Mouse (Mus musculus) adrenal gland, adult 8-10 months (tissue): ENCODE results near the gene Tada1. TPM values are rescaled to one million over a fixed set of nuclear protein-coding genes. Genes with fewer than 3 reads are reported as not detected.

Experiments
- DNase-seq: peaks from one replicate; pipeline ENCODE4 v3.0.0; 2022
- total RNA-seq, 4 experiments: library from RNA; stranded (reverse); gene quantifications; 2 replicates each; pipeline ENCODE4 v1.2.4; 2022

The Tada1 gene
- total RNA-seq, 4 experiments from 2014 or later: 20.6 to 26.8 (median 22.8) TPM

DNA sequence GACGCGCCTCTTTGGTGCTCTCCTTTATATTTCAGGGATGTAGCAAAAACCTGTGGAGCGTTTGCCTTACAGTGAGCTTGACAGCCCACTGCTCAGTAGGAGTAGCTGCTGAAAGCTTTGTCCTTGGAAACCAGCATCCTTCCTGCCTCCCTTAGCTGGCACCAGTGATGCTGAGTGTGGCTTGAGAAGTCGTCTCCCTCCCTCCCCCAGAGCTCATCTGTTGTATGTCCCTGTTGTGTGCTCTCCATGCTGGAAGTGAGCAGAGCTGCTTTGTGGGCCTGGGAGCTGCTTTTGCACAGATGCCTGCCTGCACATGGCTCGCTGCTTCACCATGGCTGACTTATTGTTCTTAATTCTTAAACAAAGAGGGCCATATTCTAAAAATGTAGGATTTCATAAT lies 6.5 kb downstream of the Tada1 start:
- DNase-seq: no peak

DNA sequence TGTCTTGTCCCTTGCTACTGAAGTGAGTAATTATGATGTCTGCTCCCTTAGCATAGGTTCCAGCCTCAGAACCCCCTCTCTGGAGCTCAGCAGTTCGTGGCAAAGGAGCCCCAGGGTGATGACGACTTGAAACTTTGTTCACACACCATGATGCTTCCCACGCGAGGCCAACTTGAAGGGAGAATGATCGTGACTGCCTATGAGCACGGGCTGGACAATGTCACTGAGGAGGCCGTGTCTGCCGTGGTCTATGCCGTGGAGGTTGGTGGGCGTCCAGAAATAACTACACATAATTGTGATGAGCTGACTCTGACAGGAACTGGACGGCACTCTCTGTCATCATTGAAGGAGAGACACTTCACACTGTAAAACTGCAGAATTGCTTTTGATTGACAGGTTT lies 9.6 kb downstream of the Tada1 start:
- DNase-seq: no peak

DNA sequence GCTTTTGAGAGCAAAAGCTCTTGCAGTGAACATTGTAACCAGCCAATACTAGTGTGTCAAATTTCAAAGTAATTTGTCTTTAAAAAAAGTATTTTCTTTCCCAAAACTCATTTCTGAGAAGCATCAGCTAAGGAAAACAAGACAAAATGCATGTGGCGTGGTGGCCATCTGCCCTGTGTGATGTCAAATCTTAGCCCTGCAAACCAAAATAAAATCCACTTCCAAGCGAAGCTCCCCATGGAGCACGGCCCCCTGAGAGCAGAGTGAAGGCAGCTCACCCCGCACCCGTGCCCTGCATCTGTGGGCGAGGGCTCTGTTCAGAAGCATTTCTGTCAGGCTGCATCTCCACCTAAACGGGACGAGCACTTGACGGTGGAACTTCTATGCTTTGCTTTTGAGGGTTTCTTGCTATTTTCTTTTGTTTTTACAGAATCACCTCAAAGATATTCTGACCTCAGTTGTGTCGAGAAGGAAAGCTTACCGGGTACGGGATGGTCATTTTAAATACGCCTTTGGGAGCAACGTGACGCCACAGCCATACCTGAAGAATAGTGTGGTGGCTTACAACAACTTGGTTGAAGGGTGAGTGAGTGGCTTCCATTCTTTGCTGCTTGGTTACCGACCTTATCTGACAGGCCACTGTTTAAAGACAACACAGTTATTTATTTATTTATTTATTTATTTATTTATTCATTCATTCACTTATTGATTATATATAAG lies 10.7 kb downstream of the Tada1 start:
- DNase-seq: no peak

DNA sequence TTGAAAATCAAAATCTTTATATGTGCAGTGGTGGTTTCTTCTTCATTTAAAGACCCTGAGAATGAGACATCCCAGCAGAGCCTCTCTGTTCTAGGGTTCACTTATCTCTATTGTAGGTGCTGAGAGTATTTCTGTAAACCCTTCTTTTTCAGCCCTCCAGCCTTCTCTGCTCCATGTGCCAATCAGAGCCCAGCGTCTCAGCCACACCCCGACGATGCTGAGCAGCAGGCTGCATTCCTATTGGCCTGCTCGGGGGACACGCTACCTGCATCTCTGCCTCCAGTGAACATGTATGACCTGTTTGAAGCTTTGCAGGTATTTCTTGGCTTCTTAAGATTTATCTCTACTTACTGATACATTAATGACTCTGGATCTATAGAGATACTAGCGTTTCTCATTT lies 12.8 kb downstream of the Tada1 start:
- DNase-seq: no peak

DNA sequence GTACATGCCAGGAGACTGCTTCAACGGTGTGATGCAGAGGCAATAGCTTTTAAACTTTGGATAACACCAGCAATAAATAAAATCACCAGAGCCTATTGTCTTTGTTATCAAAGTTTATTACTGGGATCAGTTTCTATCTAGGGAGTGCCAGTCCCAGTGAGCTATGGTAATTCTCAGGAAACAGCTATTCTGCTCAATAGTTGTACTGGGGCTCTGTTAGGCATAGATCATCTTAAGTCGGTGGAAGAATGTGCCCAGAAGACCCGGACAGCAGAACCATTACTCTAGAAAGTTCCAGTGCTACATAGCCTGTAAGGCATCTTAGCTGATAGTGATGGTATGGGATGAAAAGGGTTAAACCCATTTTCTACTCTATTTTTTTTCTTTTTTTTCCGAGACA lies 15.9 kb downstream of the Tada1 start:
- no peak for DNase-seq

DNA sequence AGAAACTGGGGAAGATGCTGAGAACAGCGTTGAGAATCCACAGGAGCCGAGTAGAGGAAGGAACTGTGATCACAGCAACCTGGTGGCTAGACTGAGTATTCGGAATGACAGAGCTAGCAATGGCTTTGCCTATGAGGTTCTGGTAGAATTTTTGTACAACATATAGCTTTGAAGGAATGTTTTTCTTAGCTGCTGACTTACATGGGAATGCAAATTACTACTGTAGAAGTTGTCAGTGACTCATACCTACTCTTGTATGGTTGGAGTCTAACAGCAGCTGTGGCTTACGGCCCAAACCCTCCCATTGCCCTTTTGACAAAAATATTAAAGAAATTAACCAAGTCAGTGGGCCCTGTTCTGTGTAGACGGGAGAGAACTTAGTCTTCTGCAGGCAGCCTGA lies 16.8 kb downstream of the Tada1 start:
- DNase-seq: no peak

DNA sequence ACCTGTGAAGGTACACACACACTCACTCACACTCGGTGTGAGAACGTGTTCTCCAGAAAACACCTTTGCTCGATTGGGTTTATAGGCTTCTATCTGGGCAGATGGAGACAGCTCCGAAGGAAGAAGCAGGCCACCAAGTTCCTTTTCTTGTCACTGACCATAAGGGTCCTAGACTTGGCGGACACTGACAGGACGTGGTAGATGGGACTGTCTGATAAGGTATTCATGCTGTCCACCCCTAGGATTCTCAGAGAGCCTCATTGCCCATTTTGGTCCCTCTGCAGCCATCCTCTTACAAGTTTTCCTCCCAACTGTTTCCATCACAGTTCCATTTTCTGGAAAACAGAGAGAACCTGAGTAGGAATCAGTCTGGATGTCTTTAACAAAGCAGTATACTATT lies 17.5 kb downstream of the Tada1 start:
- DNase-seq: no peak

DNA sequence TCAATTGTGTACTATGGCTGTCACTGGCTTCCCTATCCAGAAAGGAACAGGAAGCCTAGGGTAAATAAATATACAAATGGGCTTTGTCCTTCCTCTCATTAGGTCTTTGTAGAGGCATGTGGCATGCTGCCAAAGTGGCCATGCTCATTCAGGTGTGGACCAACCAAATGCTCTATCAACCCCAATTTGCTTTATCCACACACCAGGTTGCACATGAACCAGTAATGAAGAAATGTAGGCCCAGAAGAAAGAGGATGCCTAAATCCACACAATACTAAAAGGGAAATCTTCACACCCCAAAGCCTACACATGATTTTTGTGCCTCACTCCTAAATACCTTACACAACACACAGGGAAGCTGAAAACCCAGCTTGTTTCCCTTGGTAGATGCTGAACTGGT lies 22.6 kb downstream of the Tada1 start:
- no peak for DNase-seq

DNA sequence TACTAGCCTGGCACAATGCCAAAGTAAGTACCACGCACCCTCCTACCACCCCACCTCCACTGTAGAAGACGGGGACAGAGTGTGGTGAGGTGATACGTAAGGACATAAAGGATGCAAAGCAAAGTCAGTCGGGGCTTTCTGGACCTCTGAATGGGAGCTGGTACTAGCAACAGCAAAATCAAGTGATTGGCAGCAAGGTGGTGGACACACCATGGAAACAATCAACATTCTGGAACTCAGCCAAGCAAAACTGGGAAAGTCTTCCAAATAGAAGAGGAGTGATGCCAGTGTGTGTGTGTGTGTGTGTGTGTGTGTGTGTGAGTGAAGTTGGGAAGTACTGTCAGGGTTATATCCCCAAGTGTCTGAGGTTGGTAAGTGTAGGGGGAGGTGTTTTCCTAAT lies 23.1 kb downstream of the Tada1 start:
- DNase-seq: no peak

DNA sequence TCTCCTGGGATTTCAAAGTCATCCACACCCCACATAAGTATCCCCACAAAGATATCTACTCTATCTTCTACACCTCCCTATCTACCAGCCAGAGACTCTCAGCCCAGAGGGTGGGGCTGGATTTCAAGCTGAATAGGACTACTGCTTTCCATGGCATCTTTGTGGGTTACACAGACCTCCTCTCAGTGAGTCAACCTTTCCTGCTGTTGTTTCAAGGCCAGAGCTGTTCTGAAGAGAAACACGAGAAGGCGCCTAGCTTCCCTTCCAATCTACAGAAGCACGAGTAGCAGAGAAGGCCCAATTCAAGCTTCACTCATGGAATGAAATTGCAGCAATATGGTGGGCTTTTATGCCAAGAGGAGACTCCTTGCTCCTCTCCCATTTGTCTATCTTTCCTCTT lies 24.9 kb downstream of the Tada1 start:
- peak; percentile 47 for DNase-seq

DNA sequence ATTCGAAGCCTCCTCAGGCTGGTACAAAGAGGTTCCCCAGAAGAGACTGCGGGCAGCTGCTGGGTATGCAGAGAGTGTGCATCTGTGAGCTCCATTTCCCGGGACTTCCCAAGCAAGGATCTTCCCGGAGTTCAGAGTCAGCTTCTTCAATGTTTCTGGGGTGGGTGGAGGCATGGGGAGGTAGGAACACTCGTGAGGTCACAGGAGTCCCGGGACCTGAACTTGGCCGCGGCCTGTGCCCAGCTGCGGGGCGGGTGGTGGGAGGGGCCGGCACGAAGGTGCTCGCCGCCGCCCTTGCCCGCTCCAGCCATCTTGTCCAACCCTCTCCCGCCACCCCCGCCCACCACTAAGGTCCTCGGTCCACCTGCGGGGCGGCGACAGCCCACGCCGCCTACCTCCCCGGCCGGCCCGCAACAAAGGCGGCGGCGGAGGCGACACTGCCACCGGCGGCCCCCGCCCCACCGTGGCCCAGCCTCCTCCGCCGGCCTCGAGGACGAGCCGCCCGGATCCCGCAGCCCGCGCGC lies 30.3 kb downstream of the Tada1 start:
- peak; percentile 20 for DNase-seq

DNA sequence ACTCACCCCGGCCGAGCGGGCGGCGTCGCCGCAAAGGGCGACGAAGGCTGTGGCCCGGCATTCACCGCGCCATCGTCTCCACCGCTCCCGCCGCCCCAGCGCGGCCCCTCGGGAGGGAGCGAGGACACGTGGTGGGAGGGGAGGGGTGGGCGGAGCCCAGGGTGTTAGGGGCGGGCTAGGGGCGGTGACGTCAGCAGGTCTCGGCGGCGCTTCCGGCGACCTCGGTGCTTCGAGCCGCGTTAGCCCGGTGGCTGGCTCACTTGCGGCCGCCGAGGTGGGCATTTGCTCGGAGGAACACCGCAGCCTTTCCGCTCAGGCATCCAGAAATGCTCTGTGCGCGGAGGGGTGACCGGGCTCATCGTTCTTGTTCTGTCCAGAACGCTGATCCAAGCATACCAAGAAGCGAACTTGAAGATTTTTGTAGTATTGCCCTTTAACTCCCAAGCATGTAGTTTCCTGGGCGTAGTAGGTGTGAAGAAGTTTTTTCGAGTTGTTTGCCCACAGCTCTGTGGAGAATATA lies 30.9 kb downstream of the Tada1 start, which contains the start of gene Pogk:
TSS of gene Pogk (minus strand) at position 163 of the 520 bp plus-strand sequence.
- peak; percentile 51 for DNase-seq

DNA sequence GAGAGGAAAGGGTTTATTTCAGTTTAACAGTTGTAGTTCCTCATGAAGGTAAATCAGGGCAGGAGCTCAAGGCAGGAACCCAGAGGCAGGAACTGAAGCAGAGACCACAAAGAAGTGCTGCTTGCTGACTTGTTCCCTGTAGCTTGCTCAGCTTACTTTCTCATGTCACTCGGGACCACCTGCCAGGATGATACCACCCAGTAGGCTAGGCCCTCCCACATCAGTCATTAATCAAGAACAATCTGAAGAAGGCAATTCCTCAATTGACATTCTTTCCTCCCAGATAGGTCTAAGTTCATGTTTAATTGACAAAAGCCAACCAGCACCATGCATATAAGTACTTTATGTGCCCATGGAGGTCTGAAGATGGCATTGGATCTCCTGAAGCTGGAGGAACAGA lies 32.6 kb downstream of the Tada1 start:
- no peak for DNase-seq

DNA sequence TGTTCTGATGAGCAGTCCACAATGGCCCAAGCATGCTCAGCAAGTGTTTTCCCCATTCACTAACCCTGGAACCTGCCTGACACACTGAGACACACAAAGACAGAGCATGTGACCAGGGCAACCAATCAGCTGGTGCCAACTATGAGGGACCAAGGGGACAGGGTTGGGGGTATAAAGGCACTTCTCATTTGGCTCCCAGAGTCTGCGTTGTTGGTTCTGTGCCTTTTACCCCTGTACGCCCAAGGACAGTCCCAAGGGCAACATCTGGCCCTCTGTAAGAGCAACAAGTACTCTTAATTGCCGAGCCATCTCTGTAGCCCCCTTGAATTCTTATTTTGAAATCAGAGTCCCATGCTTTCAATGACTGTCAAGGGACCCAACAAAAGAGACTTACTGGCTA lies 33.4 kb downstream of the Tada1 start:
- DNase-seq: no peak

DNA sequence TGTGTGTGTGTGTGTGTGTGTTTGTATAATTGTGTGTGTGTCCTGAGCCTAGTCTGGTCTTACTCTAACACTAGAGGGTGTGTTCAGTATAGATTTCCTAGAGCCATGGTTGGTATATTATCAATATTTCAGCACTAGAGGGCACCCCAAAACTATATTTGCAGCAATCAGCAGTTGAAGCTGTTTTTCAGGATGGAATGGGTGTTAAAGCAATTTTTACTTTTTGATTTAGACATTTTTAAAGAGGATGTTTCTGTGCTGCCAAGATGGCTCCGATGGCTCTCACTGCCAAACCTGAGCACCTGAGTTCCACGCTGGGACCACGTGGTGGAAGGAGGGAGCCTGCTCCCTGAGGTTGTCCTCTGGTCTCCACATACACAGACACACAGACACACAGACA lies 50.2 kb downstream of the Tada1 start:
- DNase-seq: no peak

DNA sequence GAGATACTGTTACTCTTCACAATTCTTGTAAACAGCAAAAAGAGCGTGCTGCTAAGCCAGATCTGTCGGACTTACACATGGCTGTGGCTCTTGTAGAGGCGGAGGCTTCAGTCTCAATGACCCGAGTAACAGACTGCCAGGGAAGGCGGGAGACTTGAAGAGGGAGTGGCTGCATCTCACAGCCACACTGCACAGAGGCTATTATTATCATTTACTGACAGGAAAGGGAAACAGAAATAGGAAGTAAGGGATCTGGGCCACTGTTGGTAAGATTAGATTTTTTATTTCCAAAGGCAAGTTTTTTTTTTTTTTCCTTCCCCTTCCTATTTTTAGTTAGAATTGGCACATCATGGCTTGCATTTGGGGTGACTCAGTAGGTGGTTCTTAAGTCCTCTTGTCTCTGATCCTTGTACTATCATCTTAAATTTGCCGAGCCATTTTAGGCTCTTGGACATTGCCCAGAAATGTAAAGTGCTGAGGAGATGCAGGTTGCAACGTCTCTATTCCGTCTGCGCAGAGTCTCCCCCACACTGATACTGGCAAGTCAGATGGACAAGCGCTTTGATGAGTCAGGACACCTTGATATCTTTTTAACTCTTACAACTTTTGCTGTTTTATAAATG lies 51.0 kb downstream of the Tada1 start:
- DNase-seq: no peak

DNA sequence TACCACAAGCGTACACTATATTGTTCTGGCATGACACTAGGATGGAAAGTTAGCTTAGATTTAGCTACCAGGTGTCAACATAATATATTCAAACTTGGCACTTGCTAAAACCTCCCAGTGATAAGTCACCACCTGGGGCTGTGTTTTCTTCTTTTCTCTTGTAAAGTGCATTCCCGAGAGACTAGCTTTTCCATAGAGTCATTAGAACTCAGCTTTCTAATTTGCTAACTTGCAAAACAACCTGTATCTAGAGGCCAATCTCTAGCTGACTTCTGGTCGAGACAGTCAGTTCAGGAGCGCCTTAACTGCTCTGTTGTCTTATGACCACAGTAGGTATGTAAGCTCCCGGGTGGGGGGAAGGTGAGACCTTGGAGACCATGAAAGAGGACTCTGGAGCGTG lies 60.5 kb downstream of the Tada1 start:
- no peak for DNase-seq

DNA sequence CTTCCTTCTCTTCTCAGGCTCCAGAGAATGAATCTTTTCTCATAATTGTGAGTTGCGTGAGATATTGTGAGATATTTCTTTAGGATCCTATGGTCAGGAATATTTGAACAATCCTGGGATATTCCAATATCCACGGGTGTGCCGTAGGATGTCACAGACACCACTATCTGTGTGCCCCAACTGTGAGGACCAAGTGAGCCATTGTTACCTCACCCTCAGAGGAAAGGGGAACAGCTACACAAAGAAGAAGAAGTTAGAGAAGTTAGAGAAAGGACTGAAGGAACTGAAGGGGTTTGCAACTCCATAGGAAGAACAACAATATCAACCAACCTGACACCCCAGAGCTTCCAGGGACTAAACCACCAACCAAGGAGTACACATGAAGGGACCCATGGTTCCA lies 63.1 kb downstream of the Tada1 start:
- no peak for DNase-seq

Other genes with a start within 250 kb of the Tada1 start
- gene Gpa33, start 248.9 kb upstream of the Tada1 start, total RNA-seq: under 1 TPM in 2 of 4 experiments, not detected in 2; 0.56 to 0.62 TPM
- not detected for gene Mael, start 140.3 kb upstream of the Tada1 start, total RNA-seq
- gene Ildr2, start 125.0 kb upstream of the Tada1 start, total RNA-seq: 10 to 100 TPM in 2 of 4 experiments, 1 to 10 TPM in 2; 4.0 to 16.9 (median 10.1) TPM
- 10 to 100 TPM; 30.0 to 43.1 (median 38.9) TPM for gene Pogk, start 30.8 kb downstream of the Tada1 start, total RNA-seq
- not detected for gene Gm4846, start 118.5 kb downstream of the Tada1 start, total RNA-seq